In genomic region chr13:61803763-61804162, GRCm38 (mm10) we compare ENCODE assay signal across 8 mouse cellular contexts.
DNase-seq lines count a peak whose midpoint lies in the region; ATAC-seq and TF ChIP-seq lines count a peak whose summit lies in the region.
"Not testable (repeated sequence)": the region's sequence is repeated elsewhere in the genome, so short reads cannot be mapped to it uniquely, and the experiment has no call there.

No protein-coding gene starts in this region.

- ATAC-seq in embryonic facial prominence, embryonic 14.5 days (ENCODE audit: low read depth); hindbrain, embryonic 14.5 days (ENCODE audit: low FRiP score); midbrain, embryonic 13.5 days: not testable (repeated sequence)
- 0 out of 2 replicates have a peak, but pooled peaks have one; percentile 39 for ATAC-seq in liver, embryonic 16.5 days (ENCODE audit: low read depth)

- H3K27me3 ChIP-seq in C2C12 (ENCODE audit: control insufficient read depth, insufficient read depth, insufficient read length); embryonic facial prominence, embryonic 14.5 days (replicated peaks; ENCODE audit: control insufficient read depth, insufficient read depth, low read length); heart, adult 2 months (ENCODE audit: control insufficient read depth, insufficient read depth, low read length); hindbrain, embryonic 14.5 days (ENCODE audit: control insufficient read depth, insufficient read depth, low read length); liver, embryonic 16.5 days (ENCODE audit: control insufficient read depth, insufficient read depth, low read depth, low read length); midbrain, embryonic 13.5 days; spleen, adult 2 months (ENCODE audit: control insufficient read depth, insufficient read depth, low read length): not testable (repeated sequence)

- WGBS in embryonic facial prominence, embryonic 14.5 days: 23% methylated on average over 5 of the region's 5 CpGs
- WGBS in heart, adult 2 months: 30% methylated on average over 5 of the region's 5 CpGs
- whole genome bisulfite sequencing in hindbrain, embryonic 14.5 days: 33% methylated on average over 5 of the region's 5 CpGs
- 26% methylated on average over 5 of the region's 5 CpGs for WGBS in liver, embryonic 16.5 days (ENCODE audit: insufficient replicate concordance)
- 35% methylated on average over 5 of the region's 5 CpGs for WGBS in midbrain, embryonic 13.5 days
- 43% methylated on average over 5 of the region's 5 CpGs for WGBS in spleen, adult 2 months

- H3K27ac ChIP-seq in embryonic facial prominence, embryonic 14.5 days (replicated peaks; ENCODE audit: low read depth, low read length); heart, adult 2 months; hindbrain, embryonic 14.5 days; layer of hippocampus, adult 2 months; liver, embryonic 16.5 days (ENCODE audit: low read length); midbrain, embryonic 13.5 days; spleen, adult 2 months (ENCODE audit: insufficient read depth, low read length): not testable (repeated sequence)

- peak overlapping the region; percentile 51 for H3K4me3 ChIP-seq in C2C12 (ENCODE audit: insufficient read depth, poor library complexity, severe bottlenecking)
- H3K4me3 ChIP-seq in embryonic facial prominence, embryonic 14.5 days (ENCODE audit: low read depth, low read length): peak overlapping the region; percentile 55
- H3K4me3 ChIP-seq in heart, adult 2 months: peak overlapping the region; percentile 49
- peak overlapping the region; percentile 50 for H3K4me3 ChIP-seq in hindbrain, embryonic 14.5 days (replicated peaks; ENCODE audit: low read length)
- H3K4me3 ChIP-seq in layer of hippocampus, adult 2 months: peak overlapping the region; percentile 47
- H3K4me3 ChIP-seq in liver, embryonic 16.5 days (ENCODE audit: low read depth, low read length): peak overlapping the region; percentile 73
- peak overlapping the region; percentile 53 for H3K4me3 ChIP-seq in midbrain, embryonic 13.5 days (replicated peaks)
- H3K4me3 ChIP-seq in spleen, adult 2 months (ENCODE audit: extremely low read depth, insufficient read depth, insufficient read length): peak overlapping the region; percentile 94; the same call in 1 of the 2 replicates

- TF ChIP-seq CTCF in C2C12 (IDR thresholded peaks at IDR 0.05; ENCODE audit: control insufficient read depth, insufficient read depth, insufficient read length); heart, adult 2 months (IDR thresholded peaks at IDR 0.05); layer of hippocampus, adult 2 months (conservative IDR thresholded peaks at IDR 0.05); spleen, adult 2 months (IDR thresholded peaks at IDR 0.05; ENCODE audit: extremely low read depth, insufficient read depth, insufficient read length, insufficient replicate concordance): not testable (repeated sequence)

- H3K4me2 ChIP-seq in embryonic facial prominence, embryonic 14.5 days (ENCODE audit: low read depth, low read length): peak overlapping the region; percentile 49
- peak overlapping the region; percentile 61 for H3K4me2 ChIP-seq in hindbrain, embryonic 14.5 days (replicated peaks)
- H3K4me2 ChIP-seq in liver, embryonic 16.5 days (ENCODE audit: low read depth, low read length): peak overlapping the region; percentile 55
- peak overlapping the region; percentile 50 for H3K4me2 ChIP-seq in midbrain, embryonic 13.5 days (replicated peaks)

- 0 out of 2 replicates have a peak overlapping the region, but pooled peaks have one; percentile 30 for H3K9ac ChIP-seq in embryonic facial prominence, embryonic 14.5 days (ENCODE audit: low read depth, low read length)
- not testable (repeated sequence) for H3K9ac ChIP-seq in heart, adult 2 months (ENCODE audit: low read depth, low read length); liver, embryonic 16.5 days (ENCODE audit: low read depth, low read length); midbrain, embryonic 13.5 days (replicated peaks)
- H3K9ac ChIP-seq in hindbrain, embryonic 14.5 days: peak overlapping the region; percentile 78

- H3K9me3 ChIP-seq in embryonic facial prominence, embryonic 14.5 days (ENCODE audit: control insufficient read depth, low read length); hindbrain, embryonic 14.5 days (ENCODE audit: control insufficient read depth, low read length); liver, embryonic 16.5 days (replicated peaks; ENCODE audit: control insufficient read depth, low read length); midbrain, embryonic 13.5 days: not testable (repeated sequence)

- H3K4me1 ChIP-seq in embryonic facial prominence, embryonic 14.5 days (ENCODE audit: control insufficient read depth, insufficient read depth, low read length); heart, adult 2 months (ENCODE audit: control insufficient read depth, insufficient read depth, low read length); hindbrain, embryonic 14.5 days (replicated peaks; ENCODE audit: control insufficient read depth, insufficient read depth, low read length); liver, embryonic 16.5 days (ENCODE audit: control insufficient read depth, low read depth, low read length); midbrain, embryonic 13.5 days (replicated peaks); spleen, adult 2 months (ENCODE audit: control insufficient read depth, insufficient read depth, insufficient read length): not testable (repeated sequence)

- TF ChIP-seq POLR2A in heart, adult 2 months (IDR thresholded peaks at IDR 0.05; ENCODE audit: insufficient read depth, low read depth, low read length); spleen, adult 2 months (IDR thresholded peaks at IDR 0.05; ENCODE audit: low read depth, low read length): not testable (repeated sequence)

- DNase-seq in embryonic facial prominence, embryonic 14.5 days (ENCODE audit: low spot score); heart, adult 2 months; hindbrain, embryonic 14.5 days (ENCODE audit: low spot score); layer of hippocampus, adult 2 months (ENCODE audit: low spot score in 2 of 2); spleen, adult 2 months (ENCODE audit: low read depth in 1 of 2, low spot score in 2 of 2): not testable (repeated sequence)

- not testable (repeated sequence) for TF ChIP-seq EP300 in heart, adult 2 months (IDR thresholded peaks at IDR 0.05; ENCODE audit: insufficient read depth, low read depth, low read length)

- H3K79me3 ChIP-seq in C2C12 (ENCODE audit: low read depth): not testable (repeated sequence)

- not testable (repeated sequence) for H3ac ChIP-seq in C2C12 (ENCODE audit: control insufficient read depth, insufficient read length, low read depth)

- not testable (repeated sequence) for H3K36me3 ChIP-seq in C2C12 (ENCODE audit: control insufficient read depth, insufficient read depth); embryonic facial prominence, embryonic 14.5 days (ENCODE audit: control insufficient read depth, insufficient read depth, low read length); heart, adult 2 months (ENCODE audit: control insufficient read depth, insufficient read depth, low read length); hindbrain, embryonic 14.5 days (replicated peaks; ENCODE audit: control insufficient read depth, insufficient read depth); liver, embryonic 16.5 days (ENCODE audit: control insufficient read depth, insufficient read depth); midbrain, embryonic 13.5 days; spleen, adult 2 months (ENCODE audit: control insufficient read depth, insufficient read depth, low read length)

- H3K79me2 ChIP-seq in C2C12 (ENCODE audit: control insufficient read depth, insufficient read depth); heart, adult 2 months (replicated peaks; ENCODE audit: control insufficient read depth, insufficient read depth, low read length): not testable (repeated sequence)

- intact Hi-C loops in heart, adult 2 months (cut with DNase I): not testable (repeated sequence)
